Mouse (Mus musculus) liver, embryonic 12.5 days (tissue): ENCODE results near the gene Ubb. TPM values are rescaled to one million over a fixed set of nuclear protein-coding genes. Genes with fewer than 3 reads are reported as not detected.

ENCODE experiments used
- ATAC-seq: fragments of 200-750 bp; cut with Nextera tagmentation; 2 replicates; pipeline ENCODE4 v1.8.0; 2017; ENCODE audit warnings: moderate number of reproducible peaks, mild to moderate bottlenecking, moderate library complexity
- H3K27ac ChIP-seq: fragments of 300-500 bp; sonication (generic); 2 replicates; pipeline ENCODE4 v1.5.1; 2016; ENCODE audit warnings: mild to moderate bottlenecking
- H3K27me3 ChIP-seq: fragments of 300-500 bp; sonication (generic); replicated peaks from 2 replicates; pipeline ENCODE4 v1.6.1; 2016; ENCODE audit warnings: mild to moderate bottlenecking, moderate library complexity
- H3K36me3 ChIP-seq: fragments of 300-500 bp; sonication (generic); 2 replicates; pipeline ENCODE4 v1.6.1; 2016; ENCODE audit warnings: mild to moderate bottlenecking, moderate library complexity
- H3K4me1 ChIP-seq: fragments of 300-500 bp; sonication (generic); 2 replicates; pipeline ENCODE4 v1.6.1; 2016
- H3K4me2 ChIP-seq: fragments of 300-500 bp; sonication (generic); 2 replicates; pipeline ENCODE4 v1.6.1; 2016; ENCODE audit warnings: mild to moderate bottlenecking, moderate library complexity
- H3K4me3 ChIP-seq: fragments of 300-500 bp; sonication (generic); 2 replicates; pipeline ENCODE4 v1.5.1; 2016; ENCODE audit warnings: mild to moderate bottlenecking, moderate library complexity
- H3K9ac ChIP-seq: fragments of 300-500 bp; sonication (generic); 2 replicates; pipeline ENCODE4 v1.6.1; 2016; ENCODE audit warnings: mild to moderate bottlenecking, moderate library complexity
- H3K9me3 ChIP-seq: fragments of 300-500 bp; sonication (generic); replicated peaks from 2 replicates; pipeline ENCODE4 v1.6.1; 2016; ENCODE audit warnings: mild to moderate bottlenecking, moderate library complexity
- WGBS: fragments of 180-500 bp; shearing (Covaris S2); methylation state at CpG from one replicate; pipeline ENCODE4 v1.1.7; 2016; ENCODE audit not compliant: insufficient replicate concordance; 5-methylcytosine and 5-hydroxymethylcytosine counted together
- polyA plus RNA-seq: library from polyadenylated mRNA; unstranded; fragments of >200 nt; fragmentation: Nextera tagmentation; extraction: Ambion mirVana; gene quantifications from 2 replicates; pipeline ENCODE4 v1.2.1, GENCODE M21; 2016

Ubb gene
- polyA plus RNA-seq, 1 experiment from 2014 or later = 1,525 TPM

- WGBS = 77% methylated on average over 5 of the region's 5 CpGs
Measured at GRCm38 (mm10) chr11:62553633-62554032, 2.7 kb downstream of the Ubb start.

DNA sequence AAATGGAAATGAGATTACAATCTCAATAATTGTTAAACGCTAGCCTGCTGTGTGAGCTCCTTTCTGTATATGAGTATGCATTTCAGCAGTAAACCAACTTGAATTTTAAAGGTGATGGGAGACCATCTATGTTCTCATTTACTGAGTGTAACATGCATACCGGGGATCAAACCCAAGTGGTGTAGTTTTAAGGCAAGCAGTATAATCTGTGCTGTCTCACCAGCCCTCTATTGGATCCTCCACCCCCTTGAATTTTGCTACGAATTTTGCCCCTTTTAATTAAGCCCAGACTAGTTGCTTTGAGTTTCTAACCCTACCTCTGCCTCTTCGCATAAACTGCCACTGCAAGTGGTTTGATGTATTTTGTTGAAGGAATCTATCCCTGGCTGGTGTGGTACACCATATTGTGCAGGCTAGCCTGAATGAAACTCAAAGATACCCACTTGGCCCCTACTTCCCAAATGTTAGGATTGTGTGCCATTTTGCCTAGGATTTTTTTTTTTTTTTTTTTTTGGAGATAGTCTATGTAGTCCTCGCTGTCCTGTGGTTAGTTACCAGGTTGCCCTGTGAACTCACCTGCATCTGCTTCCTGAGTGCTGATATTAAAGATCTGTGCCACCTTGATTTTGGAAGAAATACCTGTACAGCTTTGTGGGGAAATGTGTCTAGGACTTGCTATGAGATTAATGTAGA lies 3.3 kb downstream of the Ubb start:
- H3K27ac ChIP-seq = no peak overlapping the region
- no peaks in the 10 kb centered on the region for H3K9me3 ChIP-seq
- H3K4me1 ChIP-seq = peaks cover 40% of the 10 kb centered on the region
- H3K36me3 ChIP-seq = peaks cover 35% of the 10 kb centered on the region
- WGBS = 74% methylated on average over 5 of the region's 5 CpGs
- peak overlapping the region; percentile 61; the same call in 1 of the 2 replicates for H3K9ac ChIP-seq
- peak overlapping the region; percentile 76 for H3K4me2 ChIP-seq
- ATAC-seq = no peak
- no peaks in the 10 kb centered on the region for H3K27me3 ChIP-seq
- peak overlapping the region; percentile 63 for H3K4me3 ChIP-seq

More at GRCm38 (mm10) chr11:62553633-62554032, 2.7 kb downstream of the Ubb start:
- ATAC-seq = no peak
- peaks cover 35% of the 10 kb centered on the region for H3K36me3 ChIP-seq
- H3K27me3 ChIP-seq = no peaks in the 10 kb centered on the region
- H3K4me3 ChIP-seq = peak overlapping the region; percentile 63
- no peaks in the 10 kb centered on the region for H3K9me3 ChIP-seq
- peak overlapping the region; percentile 61 for H3K9ac ChIP-seq
- peaks cover 47% of the 10 kb centered on the region for H3K4me1 ChIP-seq
- no peak overlapping the region for H3K27ac ChIP-seq
- peak overlapping the region; percentile 76 for H3K4me2 ChIP-seq

DNA sequence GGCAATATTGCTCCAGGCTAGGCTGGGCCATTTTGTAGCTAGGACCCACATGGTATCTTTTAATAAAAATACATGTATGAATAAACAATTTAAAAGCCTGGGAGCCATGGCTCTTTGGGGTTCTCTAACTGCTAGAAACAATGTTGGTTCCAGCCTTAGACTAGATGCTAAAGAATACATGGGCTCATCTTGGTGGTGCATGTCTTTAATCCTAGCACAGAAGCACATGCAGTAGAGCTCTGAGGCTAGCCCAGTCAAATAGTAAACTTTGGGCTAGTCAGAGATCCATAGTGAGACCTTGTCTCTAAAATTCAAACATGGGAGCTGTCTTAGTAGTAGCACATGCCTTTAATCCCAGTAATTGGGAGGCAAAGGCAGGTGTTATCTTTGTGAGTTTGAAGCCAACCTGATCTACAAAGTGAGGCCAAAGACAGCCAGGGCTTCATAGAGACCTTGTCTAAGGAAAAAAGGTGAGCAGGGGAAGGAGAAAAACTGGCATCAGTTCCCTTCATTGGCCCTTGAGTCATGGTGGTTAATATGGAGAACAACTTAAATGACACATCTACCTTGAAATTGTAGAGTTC lies 4.1 kb downstream of the Ubb start:
- Histone ChIP-seq H3K4me3 (peak overlapping the region; percentile 63; the same call in 1 of the 2 replicates), H3K27ac (0 out of 2 replicates have a peak overlapping the region, but pooled peaks have one; percentile 38)
- no peak for ATAC-seq

GRCm38 (mm10) chr11:62555896-62556412 lies 5.0 kb downstream of the Ubb start:
- Histone ChIP-seq H3K4me1 (peaks cover 32% of the 10 kb centered on the region), H3K27me3 (no peaks in the 10 kb centered on the region), H3K4me3 (no peak overlapping the region), H3K27ac (no peak overlapping the region), H3K4me2 (no peak overlapping the region), H3K9ac (no peak overlapping the region), H3K36me3 (peaks cover 35% of the 10 kb centered on the region), H3K9me3 (no peaks in the 10 kb centered on the region)
- no peak for ATAC-seq

More for the DNA sequence above, 4.1 kb downstream of the Ubb start:
- Histone ChIP-seq H3K36me3 (peaks cover 35% of the 10 kb centered on the region), H3K9me3 (no peaks in the 10 kb centered on the region), H3K4me1 (peaks cover 33% of the 10 kb centered on the region), H3K9ac (no peak overlapping the region), H3K27me3 (no peaks in the 10 kb centered on the region), H3K4me2 (peak overlapping the region; percentile 76)

DNA sequence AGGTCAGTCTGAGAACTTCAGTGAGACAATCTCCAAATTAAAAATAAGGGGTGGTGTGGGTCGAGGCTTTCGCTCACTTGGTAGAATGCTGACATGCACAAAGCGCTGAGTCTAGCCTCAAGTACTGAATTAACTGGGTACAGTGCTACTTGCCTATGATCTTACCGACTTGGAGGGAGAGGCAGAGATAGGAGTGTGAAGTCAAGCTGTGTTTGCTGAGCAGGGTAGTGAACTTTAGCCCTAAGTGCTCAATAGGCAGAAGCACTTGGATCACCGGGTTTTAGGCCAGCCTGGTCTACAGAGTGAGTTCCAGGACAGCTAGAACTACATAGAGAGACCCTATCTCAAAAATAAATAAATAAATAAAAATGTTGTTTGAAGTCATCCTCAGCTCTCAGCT lies 6.2 kb downstream of the Ubb start:
- no peak for ATAC-seq
- Histone ChIP-seq H3K4me3 (no peak overlapping the region), H3K9me3 (no peaks in the 10 kb centered on the region), H3K36me3 (peaks cover 35% of the 10 kb centered on the region), H3K4me1 (peaks cover 32% of the 10 kb centered on the region), H3K9ac (no peak overlapping the region), H3K27me3 (no peaks in the 10 kb centered on the region; the same call in 1 of the 2 replicates), H3K4me2 (no peak overlapping the region), H3K27ac (no peak overlapping the region)
- 59% methylated on average over 5 of the region's 5 CpGs for WGBS

GRCm38 (mm10) chr11:62558152-62558551 lies 7.2 kb downstream of the Ubb start:
- Histone ChIP-seq H3K4me3 (no peak overlapping the region), H3K9me3 (no peaks in the 10 kb centered on the region), H3K36me3 (peaks cover 29% of the 10 kb centered on the region), H3K4me2 (no peak overlapping the region), H3K4me1 (peaks cover 30% of the 10 kb centered on the region), H3K9ac (no peak overlapping the region), H3K27me3 (no peaks in the 10 kb centered on the region; the same call in 1 of the 2 replicates), H3K27ac (no peak overlapping the region)
- ATAC-seq = no peak
- WGBS = 65% methylated on average over 2 of the region's 2 CpGs

DNA sequence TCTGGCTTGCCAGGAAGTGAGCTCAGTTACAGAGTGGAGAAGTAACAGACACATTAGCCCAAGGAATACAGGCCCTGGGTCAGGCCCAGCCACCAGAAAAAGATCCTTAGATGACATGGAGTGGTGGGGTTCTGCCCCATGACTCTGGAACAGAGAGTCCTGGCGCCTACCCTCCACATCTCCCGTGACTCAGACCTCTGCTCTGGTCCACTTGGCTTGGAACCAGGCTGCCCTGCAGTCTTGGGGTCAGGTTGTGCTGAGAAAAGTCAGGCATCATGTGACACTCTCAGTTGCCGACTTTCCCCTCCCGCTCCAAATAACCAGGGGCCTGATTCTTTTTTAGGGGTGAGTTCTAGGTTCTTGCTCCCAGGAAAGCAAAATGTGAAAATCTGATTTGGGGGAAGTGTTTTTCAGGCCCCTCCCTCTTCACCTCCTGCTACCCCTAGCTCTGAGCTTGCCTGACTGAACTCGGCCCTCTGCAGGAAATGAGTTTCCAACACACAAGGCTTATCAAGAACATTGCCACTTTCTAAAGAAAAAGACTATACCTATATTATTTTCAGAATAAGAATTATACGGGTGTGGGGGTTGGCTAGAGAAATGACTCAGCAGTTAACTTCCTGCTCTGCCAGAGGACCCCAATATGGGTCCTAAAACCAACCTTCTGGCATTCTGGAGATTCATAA lies 8.1 kb downstream of the Ubb start:
- H3K9ac ChIP-seq = no peak overlapping the region
- no peak for ATAC-seq
- H3K9me3 ChIP-seq = no peaks in the 10 kb centered on the region
- H3K4me1 ChIP-seq = peaks cover 20% of the 10 kb centered on the region
- peaks cover 19% of the 10 kb centered on the region for H3K36me3 ChIP-seq
- no peak overlapping the region for H3K4me2 ChIP-seq
- H3K27ac ChIP-seq = no peak overlapping the region
- WGBS = 34% methylated on average over 6 of the region's 6 CpGs
- no peak overlapping the region for H3K4me3 ChIP-seq
- no peaks in the 10 kb centered on the region; the same call in 1 of the 2 replicates for H3K27me3 ChIP-seq

DNA sequence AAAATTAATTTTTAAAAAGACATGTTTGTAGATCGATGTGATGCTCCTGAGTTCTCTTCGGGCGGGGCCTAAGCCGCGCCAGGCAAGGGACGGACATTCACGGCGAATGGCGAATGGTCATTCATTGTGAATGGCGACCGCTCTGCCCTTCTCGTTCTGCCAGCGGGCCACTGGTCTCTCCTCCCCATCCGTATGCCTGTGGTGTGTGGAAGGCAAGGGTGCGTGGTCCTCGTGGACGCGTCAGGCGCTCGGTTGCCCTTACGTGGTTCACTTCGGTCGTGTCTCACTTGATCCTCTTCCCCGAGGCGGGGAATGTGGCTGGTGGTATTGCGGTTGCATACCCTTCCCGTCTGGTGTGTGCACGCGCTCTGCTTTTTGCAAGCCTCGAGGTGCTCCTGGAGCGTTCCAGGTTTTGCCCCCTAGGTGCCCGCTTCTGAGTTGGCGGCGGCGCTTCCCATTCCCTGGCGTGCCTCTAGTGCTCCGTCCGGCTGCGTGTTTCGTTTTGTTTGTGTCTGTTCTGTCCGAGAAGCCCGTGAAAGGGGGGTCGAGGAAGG lies 9.6 kb downstream of the Ubb start:
- Histone ChIP-seq H3K9ac (peak overlapping the region; percentile 47; the same call in 1 of the 2 replicates), H3K36me3 (peaks cover 5% of the 10 kb centered on the region; the same call in 1 of the 2 replicates), H3K4me3 (peak overlapping the region; percentile 46), H3K9me3 (no peaks in the 10 kb centered on the region), H3K4me2 (peak overlapping the region; percentile 72), H3K27ac (no peak overlapping the region), H3K4me1 (peaks cover 8% of the 10 kb centered on the region), H3K27me3 (peaks cover 3% of the 10 kb centered on the region; the same call in 1 of the 2 replicates)
- ATAC-seq = 0 out of 2 replicates have a peak, but pooled peaks have one; percentile 32
- WGBS = 32% methylated on average over 43 of the region's 43 CpGs

DNA sequence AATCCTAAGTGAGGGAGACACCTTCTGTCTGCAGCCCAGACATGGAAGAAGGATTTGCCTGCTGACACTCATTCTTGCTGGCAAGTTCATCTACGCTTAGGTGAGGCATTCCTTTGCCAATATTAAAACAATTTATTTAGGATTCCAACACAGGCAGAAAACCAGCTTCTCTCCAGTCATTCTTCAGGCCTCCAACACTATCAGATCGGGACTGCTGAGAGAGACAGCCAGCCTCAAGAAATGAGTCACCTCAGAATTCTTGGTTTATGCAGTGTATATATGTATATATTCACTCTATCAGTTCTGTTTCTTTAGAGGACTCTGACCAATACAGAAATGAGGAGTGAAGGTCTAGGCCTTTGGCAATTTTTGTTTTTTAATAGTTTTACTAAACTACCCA lies 12.6 kb downstream of the Ubb start:
- no peaks in the 10 kb centered on the region for H3K9me3 ChIP-seq
- peaks cover 12% of the 10 kb centered on the region for H3K27me3 ChIP-seq
- peaks cover 19% of the 10 kb centered on the region for H3K4me1 ChIP-seq
- no peak for ATAC-seq
- H3K27ac ChIP-seq = no peak overlapping the region
- no peaks in the 10 kb centered on the region for H3K36me3 ChIP-seq
- H3K4me3 ChIP-seq = no peak overlapping the region
- no peak overlapping the region for H3K9ac ChIP-seq
- 69% methylated on average over 2 of the region's 2 CpGs for WGBS
- no peak overlapping the region for H3K4me2 ChIP-seq

DNA sequence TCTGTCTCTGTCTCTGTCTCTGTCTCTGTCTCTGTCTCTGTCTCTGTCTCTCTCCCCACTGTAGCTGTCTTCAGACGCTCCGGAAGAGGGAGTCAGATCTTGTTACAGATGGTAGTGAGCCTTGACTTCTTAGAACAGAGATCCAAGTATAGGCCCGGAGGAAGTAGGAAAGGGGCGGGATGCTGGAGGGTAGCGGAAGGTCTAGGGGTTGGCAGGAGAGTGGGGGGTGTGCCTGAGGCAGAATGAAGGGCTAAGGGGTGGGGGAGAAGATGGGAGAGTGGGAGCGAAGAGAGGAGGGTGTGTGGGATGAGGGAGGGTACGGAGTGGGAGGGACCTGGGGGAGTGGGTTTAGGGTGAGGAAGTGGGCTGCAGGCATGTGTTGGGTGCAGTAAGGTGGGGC lies 14.8 kb downstream of the Ubb start:
- Histone ChIP-seq H3K9me3 (no peaks in the 10 kb centered on the region), H3K4me1 (peaks cover 15% of the 10 kb centered on the region), H3K4me3 (no peak overlapping the region), H3K9ac (no peak overlapping the region), H3K36me3 (no peaks in the 10 kb centered on the region), H3K27me3 (peaks cover 12% of the 10 kb centered on the region), H3K4me2 (no peak overlapping the region), H3K27ac (no peak overlapping the region)
- no peak for ATAC-seq
- WGBS = 45% methylated on average over 7 of the region's 7 CpGs

- Histone ChIP-seq H3K27ac (no peak overlapping the region), H3K4me3 (no peak overlapping the region), H3K27me3 (peaks cover 12% of the 10 kb centered on the region), H3K9me3 (no peaks in the 10 kb centered on the region), H3K4me1 (peaks cover 14% of the 10 kb centered on the region; the same call in 1 of the 2 replicates), H3K4me2 (no peak overlapping the region), H3K9ac (no peak overlapping the region), H3K36me3 (no peaks in the 10 kb centered on the region)
- no peak for ATAC-seq
- 33% methylated on average over 1 of the region's 1 CpGs for WGBS
Measured at GRCm38 (mm10) chr11:62566211-62566610, 15.2 kb downstream of the Ubb start.
